Mouse (Mus musculus) E14TG2a.4 (cell line): ENCODE data around the gene Tectb.

ENCODE experiments used
- H3K27me3 ChIP-seq: 2 replicates; pipeline ENCODE4 v1.6.1; 2014; ENCODE audit warnings: low read length, control low read depth; ENCODE audit not compliant: insufficient read depth
- H3K36me3 ChIP-seq: 2 replicates; pipeline ENCODE4 v1.6.1; 2014; ENCODE audit warnings: low read length, control low read depth; ENCODE audit not compliant: insufficient read depth
- H3K4me1 ChIP-seq: replicated peaks from 2 replicates; pipeline ENCODE4 v1.6.1; 2014; ENCODE audit warnings: low read depth, low read length, control low read depth
- H3K4me3 ChIP-seq: replicated peaks from 2 replicates; pipeline ENCODE4 v1.5.1; 2014; ENCODE audit warnings: mild to moderate bottlenecking, low read length
- H3K9me3 ChIP-seq: 2 replicates; pipeline ENCODE4 v1.6.1; 2014; ENCODE audit warnings: low read length, control low read depth
- CTCF ChIP-seq: conservative IDR thresholded peaks from 2 replicates; pipeline ENCODE4 v1.5.1; 2014; ENCODE audit warnings: low read length
- NANOG ChIP-seq: IDR thresholded peaks from 2 replicates; pipeline ENCODE4 v1.6.1; 2014; ENCODE audit warnings: borderline replicate concordance, low read length, mixed read lengths
- POU5F1 ChIP-seq: IDR thresholded peaks from 2 replicates; pipeline ENCODE4 v1.6.1; 2014; ENCODE audit warnings: low read length, borderline replicate concordance

Gene Tectb

DNA sequence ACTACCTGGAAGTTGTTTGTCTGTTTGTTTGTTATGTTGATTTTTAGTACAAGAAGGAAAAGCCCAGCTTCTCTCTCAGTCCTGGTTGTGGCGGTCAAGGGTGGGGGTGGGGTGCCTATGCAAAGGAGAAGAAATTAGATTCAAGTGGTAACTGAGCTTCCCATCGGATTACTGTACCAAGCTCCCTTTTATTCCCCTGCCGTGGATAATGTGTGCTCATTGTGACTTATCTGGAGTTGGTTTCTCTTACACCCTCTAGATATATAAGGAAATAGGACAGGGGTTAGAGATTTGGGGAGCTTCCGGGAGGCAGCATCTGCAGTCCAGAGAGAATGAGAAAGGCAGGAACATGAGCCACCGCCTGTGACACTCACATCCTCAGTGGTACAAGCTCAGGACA lies at the start of gene Tectb:
Gene Tectb (plus strand): TSS at position 301 of the 400 bp plus-strand sequence.
- TF ChIP-seq POU5F1: no peak
- TF ChIP-seq NANOG: no peak
- no peak for TF ChIP-seq CTCF
- Histone ChIP-seq H3K27me3 (no peaks in the 10 kb centered on the region), H3K36me3 (no peaks in the 10 kb centered on the region), H3K4me3 (no peak within 1 kb of the TSS), H3K9me3 (no peaks in the 10 kb centered on the region), H3K4me1 (no peaks in the 10 kb centered on the region)

DNA sequence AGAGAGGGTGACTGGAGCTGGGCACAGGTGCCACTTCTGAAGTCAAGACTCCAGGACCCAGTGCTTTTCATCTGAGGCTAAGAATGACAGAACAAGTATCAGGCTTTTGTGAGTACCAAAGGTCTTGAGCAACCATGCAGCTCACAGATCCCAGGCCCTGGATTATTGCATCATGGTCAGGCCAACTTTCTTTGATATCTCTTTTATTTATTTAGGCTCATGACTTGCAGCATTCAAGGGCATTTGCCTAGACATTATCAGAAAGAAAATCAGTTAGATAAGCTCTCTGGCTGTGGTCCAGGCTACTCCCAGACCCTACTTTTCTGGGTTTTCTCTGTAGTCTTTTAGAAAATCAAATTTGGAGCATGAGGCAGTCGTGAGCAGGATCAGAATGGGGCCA lies 48.8 kb upstream of the Tectb start:
- Histone ChIP-seq H3K27me3 (0 out of 2 replicates have a peak, but pooled peaks cover 2% of the 10 kb centered on the region), H3K4me1 (no peaks in the 10 kb centered on the region), H3K4me3 (no peak overlapping the region), H3K9me3 (peaks cover 7% of the 10 kb centered on the region), H3K36me3 (no peaks in the 10 kb centered on the region)
- TF ChIP-seq NANOG: no peak
- TF ChIP-seq POU5F1: no peak
- TF ChIP-seq CTCF: no peak

DNA sequence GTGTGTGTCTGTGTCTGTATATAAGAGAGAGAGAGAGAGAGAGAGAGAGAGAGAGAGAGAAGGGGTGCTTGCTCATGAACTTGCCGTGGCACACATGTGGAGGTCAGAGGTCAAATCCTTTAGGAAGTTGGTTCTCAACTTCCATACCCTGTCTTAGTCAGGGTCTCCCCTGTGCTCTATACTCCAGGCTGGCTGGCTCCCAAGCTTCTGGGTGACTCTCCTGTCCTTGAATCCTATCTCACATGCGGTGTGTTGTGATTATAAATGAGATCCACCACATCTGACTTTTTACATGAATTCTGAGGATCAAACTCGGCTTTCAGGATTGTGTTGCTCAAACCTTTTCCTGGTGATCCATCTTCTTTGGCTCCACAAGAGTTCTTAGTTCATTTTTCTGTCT lies 48.1 kb upstream of the Tectb start:
- H3K4me1 ChIP-seq: no peaks in the 10 kb centered on the region
- no peak overlapping the region for H3K4me3 ChIP-seq
- TF ChIP-seq NANOG (no peak), CTCF (no peak), POU5F1 (no peak)
- 0 out of 2 replicates have a peak, but pooled peaks cover 2% of the 10 kb centered on the region for H3K27me3 ChIP-seq
- H3K9me3 ChIP-seq: peaks cover 7% of the 10 kb centered on the region
- H3K36me3 ChIP-seq: no peaks in the 10 kb centered on the region

DNA sequence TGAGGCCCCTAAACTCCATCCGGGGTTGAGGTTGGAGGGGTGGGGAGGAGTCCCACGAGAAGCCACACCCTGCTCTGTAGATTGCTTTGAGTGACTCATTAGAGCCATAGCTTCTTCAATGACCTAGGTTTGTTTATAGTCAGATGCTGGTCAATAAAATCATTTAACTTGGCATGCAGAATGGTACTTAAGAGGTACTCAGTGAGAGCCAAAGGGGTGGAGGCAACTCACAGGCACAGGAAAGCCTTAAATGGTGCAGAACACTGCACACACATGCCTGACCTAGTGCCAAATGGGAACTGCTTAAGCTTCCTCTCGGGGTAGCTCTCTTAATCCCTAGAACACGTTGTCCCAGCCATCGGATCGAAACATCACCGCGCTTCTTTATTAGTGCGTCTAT lies 46.0 kb upstream of the Tectb start:
- Histone ChIP-seq H3K36me3 (no peaks in the 10 kb centered on the region), H3K4me3 (no peak overlapping the region), H3K9me3 (peaks cover 7% of the 10 kb centered on the region), H3K27me3 (0 out of 2 replicates have a peak, but pooled peaks cover 2% of the 10 kb centered on the region), H3K4me1 (no peaks in the 10 kb centered on the region)
- TF ChIP-seq CTCF: no peak
- no peak for TF ChIP-seq POU5F1
- TF ChIP-seq NANOG: no peak

DNA sequence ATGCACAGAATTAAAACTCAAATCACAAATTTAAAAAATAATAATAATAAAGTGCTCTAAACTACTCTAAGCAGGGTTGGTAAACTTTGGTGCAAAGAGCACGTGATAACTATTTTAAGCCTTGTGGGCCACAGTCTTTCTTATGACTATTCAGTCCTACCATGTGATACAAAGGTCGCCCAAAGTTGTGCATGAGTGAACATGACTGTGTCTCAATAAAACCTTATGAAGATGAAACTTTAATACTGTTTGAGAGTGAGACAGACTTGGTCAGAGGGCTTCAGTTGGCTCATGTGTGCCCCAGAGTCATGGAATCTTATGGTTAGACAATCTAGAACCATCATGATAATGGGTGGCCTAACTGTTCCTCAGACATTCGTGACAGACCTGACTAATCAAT lies 44.6 kb upstream of the Tectb start:
- Histone ChIP-seq H3K9me3 (peaks cover 7% of the 10 kb centered on the region), H3K36me3 (no peaks in the 10 kb centered on the region), H3K4me3 (no peak overlapping the region), H3K27me3 (0 out of 2 replicates have a peak, but pooled peaks cover 2% of the 10 kb centered on the region), H3K4me1 (no peaks in the 10 kb centered on the region)
- no peak for TF ChIP-seq CTCF
- no peak for TF ChIP-seq POU5F1
- no peak for TF ChIP-seq NANOG

DNA sequence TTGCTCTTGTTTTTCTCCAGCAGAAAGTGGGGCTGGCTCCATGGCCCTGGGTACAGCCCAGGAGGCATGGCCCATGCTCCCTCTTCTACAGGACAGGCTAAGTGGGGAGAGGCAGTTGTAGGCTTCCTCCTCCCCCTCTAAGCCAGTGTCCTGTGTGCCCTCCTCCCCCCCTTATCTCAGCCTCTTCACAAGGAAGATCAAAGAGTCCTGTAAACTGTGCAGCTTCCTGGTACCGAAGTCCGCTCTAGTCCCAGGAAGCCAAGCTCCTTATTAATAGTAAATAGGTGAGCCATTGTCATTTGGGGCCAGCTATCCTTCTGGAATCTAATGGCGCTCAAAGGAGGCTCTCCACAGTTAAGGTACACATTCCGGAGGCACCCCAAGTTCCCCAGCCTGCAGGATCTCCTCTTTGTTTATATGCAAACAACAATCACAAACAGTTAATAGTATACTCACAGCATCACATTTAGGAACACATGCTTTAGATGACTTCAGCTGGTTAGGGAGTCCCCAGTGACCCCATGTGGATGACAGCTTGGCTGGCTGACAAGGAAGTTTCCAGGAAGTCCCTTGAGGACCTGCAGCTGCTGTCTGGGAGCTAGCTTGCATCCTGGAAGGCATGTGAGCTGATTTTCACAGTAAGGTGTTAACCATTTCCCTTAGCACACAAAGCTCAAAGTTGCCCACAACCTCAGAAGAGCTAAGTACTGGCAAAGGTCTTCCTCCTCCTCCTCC lies 43.7 kb upstream of the Tectb start:
- H3K4me3 ChIP-seq: no peak overlapping the region
- peaks cover 5% of the 10 kb centered on the region for H3K4me1 ChIP-seq
- H3K9me3 ChIP-seq: peaks cover 5% of the 10 kb centered on the region
- no peaks in the 10 kb centered on the region for H3K36me3 ChIP-seq
- H3K27me3 ChIP-seq: 0 out of 2 replicates have a peak, but pooled peaks cover 2% of the 10 kb centered on the region
- no peak for TF ChIP-seq NANOG
- TF ChIP-seq POU5F1: no peak
- no peak for TF ChIP-seq CTCF

DNA sequence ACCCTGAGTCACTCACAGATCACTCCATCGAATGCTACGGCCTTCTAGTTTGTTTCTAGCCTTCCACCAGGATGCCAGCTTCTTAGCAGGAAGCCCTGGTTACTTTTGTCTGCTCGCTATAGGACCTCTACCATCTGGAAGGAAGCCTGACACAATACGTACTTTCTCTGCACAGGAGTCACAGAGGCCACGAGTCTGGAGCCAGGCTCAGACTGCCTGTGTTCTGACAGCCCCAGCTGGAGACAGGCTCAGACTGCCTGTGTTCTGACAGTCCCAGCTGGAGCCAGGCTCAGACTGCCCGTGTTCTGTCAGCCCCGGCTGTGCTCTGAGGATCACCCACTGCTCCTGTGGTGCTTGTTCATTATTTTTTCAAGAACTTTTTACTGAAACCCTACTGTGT lies 42.6 kb upstream of the Tectb start:
- TF ChIP-seq POU5F1: no peak
- no peak for TF ChIP-seq CTCF
- no peak for TF ChIP-seq NANOG
- Histone ChIP-seq H3K27me3 (0 out of 2 replicates have a peak, but pooled peaks cover 2% of the 10 kb centered on the region), H3K9me3 (peaks cover 5% of the 10 kb centered on the region), H3K4me3 (no peak overlapping the region), H3K36me3 (no peaks in the 10 kb centered on the region), H3K4me1 (peaks cover 15% of the 10 kb centered on the region)

DNA sequence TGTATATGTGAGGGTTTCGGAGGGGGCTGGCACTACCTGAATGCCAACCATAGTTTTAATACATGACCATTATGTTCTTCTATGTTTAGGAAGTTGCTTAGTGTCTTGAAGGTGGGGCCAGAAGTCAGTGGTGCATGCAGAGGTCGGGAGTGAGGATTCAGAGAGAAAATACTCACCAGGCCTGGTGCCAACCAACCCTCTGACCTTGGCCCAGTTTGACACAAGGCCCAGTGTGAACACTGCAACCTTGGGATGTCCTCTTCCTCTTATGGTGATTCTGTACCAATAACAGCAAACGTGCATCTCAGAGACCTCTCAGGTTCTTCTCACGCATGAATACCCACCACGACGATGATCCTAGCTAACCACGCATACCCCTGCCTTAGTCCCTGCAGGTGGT lies 42.0 kb upstream of the Tectb start:
- H3K9me3 ChIP-seq: peaks cover 5% of the 10 kb centered on the region
- 0 out of 2 replicates have a peak, but pooled peaks cover 2% of the 10 kb centered on the region for H3K27me3 ChIP-seq
- no peaks in the 10 kb centered on the region for H3K36me3 ChIP-seq
- TF ChIP-seq CTCF (no peak), NANOG (no peak), POU5F1 (no peak)
- peaks cover 21% of the 10 kb centered on the region for H3K4me1 ChIP-seq
- H3K4me3 ChIP-seq: no peak overlapping the region

DNA sequence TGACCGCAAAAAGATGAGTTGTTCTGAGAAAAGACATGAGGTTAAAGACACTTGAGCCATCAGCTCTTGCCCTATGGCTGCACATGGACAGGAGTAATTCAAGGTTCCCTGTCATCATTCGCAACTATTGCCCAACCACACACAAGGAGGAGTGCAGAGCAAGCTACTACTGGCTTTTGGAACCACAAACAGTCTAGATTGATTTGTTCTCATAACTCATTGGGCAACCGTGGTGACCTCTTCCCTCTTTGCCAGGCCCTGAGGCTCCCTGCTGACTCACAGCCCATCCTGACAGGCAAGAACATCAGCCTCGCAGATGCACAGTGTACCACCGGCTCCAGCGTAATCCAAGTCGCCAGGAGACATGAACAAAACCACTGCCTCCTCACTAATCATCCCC lies 41.2 kb upstream of the Tectb start:
- TF ChIP-seq CTCF (no peak), NANOG (no peak), POU5F1 (no peak)
- Histone ChIP-seq H3K9me3 (peaks cover 5% of the 10 kb centered on the region), H3K4me1 (peaks cover 25% of the 10 kb centered on the region), H3K27me3 (0 out of 2 replicates have a peak, but pooled peaks cover 2% of the 10 kb centered on the region), H3K36me3 (no peaks in the 10 kb centered on the region), H3K4me3 (no peak overlapping the region)
